Mouse (Mus musculus) liver, embryonic 14.5 days (tissue): ENCODE results near the gene Slc7a15. TPM values are rescaled to one million over a fixed set of nuclear protein-coding genes. Genes with fewer than 3 reads are reported as not detected.

Experiments used
- ATAC-seq: fragments of 200-750 bp; cut with Nextera tagmentation; 2 replicates; pipeline ENCODE4 v1.8.0; 2017; ENCODE audit warnings: moderate number of reproducible peaks, mild to moderate bottlenecking, moderate library complexity; ENCODE audit not compliant: insufficient read depth
- DNase-seq, 3 experiments: peaks; one replicate each; pipeline ENCODE4 v3.0.0-alpha.2; 2012 to 2013; ENCODE audit warnings: low read depth in 3 of 3, low spot score in 3 of 3
- H3K27ac ChIP-seq: fragments of 300-500 bp; sonication (generic); 2 replicates; pipeline ENCODE4 v1.5.1; 2014; ENCODE audit warnings: moderate library complexity, mild to moderate bottlenecking, control low read depth, inconsistent platforms
- H3K27me3 ChIP-seq: fragments of 300-500 bp; sonication (generic); 2 replicates; pipeline ENCODE4 v1.6.1; 2014; ENCODE audit warnings: mild to moderate bottlenecking, low read length, moderate library complexity; ENCODE audit not compliant: control insufficient read depth, insufficient read depth
- H3K36me3 ChIP-seq: fragments of 300-500 bp; sonication (generic); replicated peaks from 2 replicates; pipeline ENCODE4 v1.6.1; 2014; ENCODE audit warnings: low read depth; ENCODE audit not compliant: control insufficient read depth, insufficient read depth
- H3K4me1 ChIP-seq, 2 experiments: fragments of 200-500 bp in 1 of 2; fragments of 300-500 bp in 1 of 2; sonication (generic) in 1 of 2; replicated peaks; 2 replicates each; pipeline ENCODE4 v1.6.1; 2012 to 2014; ENCODE audit warnings: antibody characterized with exemption in 1 of 2, inconsistent platforms in 1 of 2, low read length in 1 of 2; ENCODE audit not compliant: control insufficient read depth in 2 of 2, insufficient read depth in 2 of 2
- H3K4me2 ChIP-seq: fragments of 300-500 bp; sonication (generic); 2 replicates; pipeline ENCODE4 v1.6.1; 2014; ENCODE audit warnings: low read depth, mild to moderate bottlenecking, control low read depth, moderate library complexity
- H3K4me3 ChIP-seq, 2 experiments: fragments of 200-500 bp in 1 of 2; fragments of 300-500 bp in 1 of 2; sonication (generic) in 1 of 2; 2 replicates each; pipeline ENCODE4 v1.5.1; 2012 to 2014; ENCODE audit warnings: low read depth in 2 of 2, low read length in 2 of 2, mild to moderate bottlenecking in 2 of 2, control low read depth in 1 of 2, inconsistent platforms in 1 of 2, moderate library complexity in 1 of 2; ENCODE audit not compliant: insufficient read depth in 1 of 2
- H3K9ac ChIP-seq: fragments of 300-500 bp; sonication (generic); replicated peaks from 2 replicates; pipeline ENCODE4 v1.6.1; 2014; ENCODE audit warnings: mild to moderate bottlenecking, control low read depth, moderate library complexity
- H3K9me3 ChIP-seq: fragments of 300-500 bp; sonication (generic); 2 replicates; pipeline ENCODE4 v1.6.1; 2016; ENCODE audit warnings: low read length, mixed read lengths; ENCODE audit not compliant: control insufficient read depth
- CTCF ChIP-seq: IDR thresholded peaks from 2 replicates; pipeline ENCODE4 v1.5.1; 2016; ENCODE audit warnings: antibody characterized with exemption, low read depth, control low read depth
- EP300 ChIP-seq: IDR thresholded peaks from 2 replicates; pipeline ENCODE4 v1.6.1; 2016; ENCODE audit warnings: antibody characterized with exemption, low read depth
- WGBS: fragments of 180-500 bp; shearing (Covaris S2); extraction: QIAGEN DNeasy Blood & Tissue Kit; methylation state at CpG from one replicate; pipeline ENCODE4 v1.1.7; 2014; ENCODE audit not compliant: insufficient replicate concordance; 5-methylcytosine and 5-hydroxymethylcytosine counted together
- polyA plus RNA-seq, 2 experiments: library from polyadenylated mRNA; depleted of rRNA in 1 of 2; stranded (reverse) in 1 of 2; unstranded in 1 of 2; fragments of >200 nt; fragmentation: Nextera tagmentation in 1 of 2; extraction: Ambion mirVana in 1 of 2; gene quantifications; 2 replicates each; pipeline versions ENCODE4 v1.2.1 to v1.2.3; 2012 to 2014

Slc7a15 gene
- polyA plus RNA-seq, 2 experiments, result 0.06 to 0.11 TPM

DNA sequence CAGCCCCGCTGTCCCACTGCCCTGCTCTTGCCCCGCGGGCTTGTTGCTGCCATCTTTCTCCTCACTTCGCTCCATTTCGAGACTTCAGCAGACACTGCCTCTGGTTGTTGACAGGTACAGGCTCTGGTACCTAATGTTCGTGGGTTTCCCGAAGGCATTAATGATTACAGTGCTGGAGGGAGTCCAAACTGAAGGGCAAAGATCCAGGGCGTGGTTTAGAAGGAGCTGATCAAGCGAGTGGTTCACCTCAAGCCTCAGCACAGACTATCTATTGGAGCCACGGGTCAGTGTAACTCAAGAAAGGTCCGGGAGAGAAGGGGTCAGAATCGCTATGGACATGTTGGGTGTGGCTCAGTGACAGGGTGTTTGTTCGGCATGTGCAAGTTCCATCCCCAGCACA is 59.4 kb downstream of the Slc7a15 start:
- Histone ChIP-seq H3K27ac (no peak overlapping the region), H3K27me3 (no peaks in the 10 kb centered on the region), H3K4me1 (peaks cover 0 to 8% of the 10 kb centered on the region in 2 experiments; a peak in 2 of 4 replicates), H3K4me2 (no peak overlapping the region), H3K4me3 (no peak overlapping the region), H3K36me3 (no peaks in the 10 kb centered on the region), H3K9me3 (no peaks in the 10 kb centered on the region), H3K9ac (no peak overlapping the region)
- DNase-seq, result no peak
- ATAC-seq, result no peak
- 56% methylated on average over 13 of the region's 13 CpGs for whole genome bisulfite sequencing
- TF ChIP-seq EP300, result no peak
- no peak for TF ChIP-seq CTCF

DNA sequence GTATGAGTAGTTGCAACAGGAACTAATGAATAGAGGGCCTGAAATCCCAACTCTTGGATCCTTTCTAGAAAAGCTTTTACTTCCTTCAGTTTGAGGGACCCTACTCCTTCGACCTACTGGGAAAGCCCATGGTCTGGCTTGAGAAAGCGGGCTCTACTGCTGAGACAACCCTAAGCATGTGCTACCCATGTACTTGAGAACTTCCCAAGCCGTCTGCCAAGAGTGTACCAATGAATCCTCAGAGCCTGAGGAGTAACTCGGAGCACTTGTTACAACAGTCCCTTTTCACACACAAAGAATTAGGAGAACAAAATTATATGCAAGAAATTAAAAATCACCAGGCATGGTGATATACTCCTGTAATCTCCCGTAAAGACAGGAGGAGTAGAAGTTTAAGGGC is 61.6 kb downstream of the Slc7a15 start:
- H3K9ac ChIP-seq, result no peak overlapping the region
- WGBS, result 57% methylated on average over 5 of the region's 5 CpGs
- ATAC-seq, result no peak
- H3K4me2 ChIP-seq, result no peak overlapping the region
- no peak for DNase-seq
- TF ChIP-seq CTCF, result no peak
- no peak for TF ChIP-seq EP300
- no peaks in the 10 kb centered on the region for H3K9me3 ChIP-seq
- H3K4me3 ChIP-seq, result no peak overlapping the region
- no peaks in the 10 kb centered on the region for H3K27me3 ChIP-seq
- peaks cover 0 to 10% of the 10 kb centered on the region in 2 experiments; a peak in 2 of 4 replicates for H3K4me1 ChIP-seq
- H3K36me3 ChIP-seq, result no peaks in the 10 kb centered on the region
- no peak overlapping the region for H3K27ac ChIP-seq

DNA sequence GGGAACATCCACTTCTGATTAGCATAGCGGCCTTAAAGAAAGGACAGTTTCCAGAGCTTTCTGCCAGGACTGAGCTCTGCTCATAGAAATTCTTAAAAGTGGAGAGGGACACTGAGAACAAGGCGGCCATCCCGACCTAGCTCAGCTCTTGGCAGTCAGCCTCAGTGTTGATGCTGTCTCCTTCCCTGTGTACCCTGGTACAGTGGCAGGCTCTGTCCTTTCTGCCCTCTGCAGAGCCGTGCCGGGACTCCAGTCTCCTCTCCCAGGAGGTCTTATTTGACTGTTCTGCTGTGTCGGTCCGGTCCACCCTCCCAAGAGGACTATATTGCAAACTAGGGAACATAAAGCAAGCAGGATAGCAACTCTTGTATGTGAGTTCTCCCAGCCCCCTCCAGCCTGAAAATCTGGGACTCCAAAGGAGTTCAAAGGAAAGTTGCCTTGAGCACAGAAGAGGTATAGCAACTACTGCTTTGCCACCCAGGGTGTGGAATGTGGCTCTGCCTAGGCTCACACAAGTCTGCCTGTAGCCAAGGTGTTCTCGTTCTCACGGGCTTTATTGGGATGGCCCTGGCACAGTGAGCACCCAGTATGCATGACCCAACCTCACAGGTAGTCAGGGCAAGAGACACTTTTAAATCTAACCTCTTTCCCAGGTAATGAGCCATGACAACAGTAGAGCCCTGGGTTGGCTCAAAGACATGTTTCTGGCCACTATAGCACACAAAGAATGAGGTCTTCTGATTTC is 62.5 kb downstream of the Slc7a15 start:
- Histone ChIP-seq H3K36me3 (no peaks in the 10 kb centered on the region), H3K9me3 (no peaks in the 10 kb centered on the region), H3K27ac (no peak overlapping the region), H3K27me3 (no peaks in the 10 kb centered on the region), H3K4me1 (peaks cover 0 to 10% of the 10 kb centered on the region in 2 experiments; a peak in 2 of 4 replicates), H3K9ac (no peak overlapping the region), H3K4me2 (no peak overlapping the region), H3K4me3 (no peak overlapping the region)
- DNase-seq (no peak), ATAC-seq (no peak)
- 61% methylated on average over 9 of the region's 9 CpGs for WGBS
- TF ChIP-seq EP300 (no peak), CTCF (no peak)

DNA sequence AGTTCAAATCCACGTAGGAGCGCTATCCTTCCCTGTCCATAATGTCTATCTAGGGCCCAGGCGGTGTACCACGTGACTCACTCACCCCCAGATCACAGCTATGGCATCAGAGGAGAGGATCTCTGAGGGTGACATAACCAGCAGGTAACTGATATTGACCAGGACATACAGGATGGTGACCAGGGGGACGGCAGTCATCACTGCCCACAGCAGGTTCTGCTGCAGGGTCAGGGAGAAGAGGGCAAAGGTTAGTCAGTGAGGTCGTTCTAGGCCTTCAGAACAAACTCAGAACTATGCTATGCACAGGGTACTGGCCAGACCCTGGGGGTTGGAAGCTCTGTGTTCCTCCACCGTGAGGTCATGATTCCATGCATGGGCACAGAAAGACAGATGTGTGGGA is 63.3 kb downstream of the Slc7a15 start:
- ATAC-seq (no peak), DNase-seq (no peak)
- no peak overlapping the region for H3K4me3 ChIP-seq
- no peak overlapping the region for H3K9ac ChIP-seq
- no peak overlapping the region for H3K4me2 ChIP-seq
- WGBS, result 50% methylated on average over 7 of the region's 7 CpGs
- H3K27me3 ChIP-seq, result no peaks in the 10 kb centered on the region
- no peaks in the 10 kb centered on the region for H3K36me3 ChIP-seq
- no peak for TF ChIP-seq EP300
- no peak for TF ChIP-seq CTCF
- H3K9me3 ChIP-seq, result no peaks in the 10 kb centered on the region
- no peak overlapping the region for H3K27ac ChIP-seq
- peaks cover 0 to 10% of the 10 kb centered on the region in 2 experiments; a peak in 2 of 4 replicates for H3K4me1 ChIP-seq

DNA sequence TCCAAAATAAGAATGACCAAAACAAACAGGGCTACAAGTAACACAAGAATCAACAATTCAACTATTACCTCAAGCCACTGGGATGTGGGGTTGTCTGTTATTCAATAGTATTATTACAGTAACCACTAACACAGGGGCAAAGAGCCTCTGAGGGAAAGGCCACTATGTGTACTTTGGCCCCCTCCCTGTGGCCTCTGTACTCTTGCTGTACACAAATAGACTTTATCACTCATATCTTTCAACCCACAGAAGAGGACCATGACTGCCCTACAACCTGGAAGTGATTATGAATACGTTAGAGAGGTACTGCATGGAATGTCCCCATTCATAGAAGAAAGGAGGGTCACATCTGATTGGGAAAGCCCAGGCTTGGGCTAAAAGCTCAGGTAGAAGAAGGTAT is 64.0 kb downstream of the Slc7a15 start:
- ATAC-seq, result no peak

More for the DNA sequence above, 64.0 kb downstream of the Slc7a15 start:
- no peak for TF ChIP-seq EP300
- no peak for TF ChIP-seq CTCF
- H3K27me3 ChIP-seq, result no peaks in the 10 kb centered on the region
- WGBS, result 31% methylated on average over 1 of the region's 1 CpGs
- DNase-seq, result no peak
- H3K27ac ChIP-seq, result no peak overlapping the region
- H3K9me3 ChIP-seq, result no peaks in the 10 kb centered on the region
- peaks cover 0 to 10% of the 10 kb centered on the region in 2 experiments; a peak in 2 of 4 replicates for H3K4me1 ChIP-seq
- H3K9ac ChIP-seq, result no peak overlapping the region
- no peak overlapping the region for H3K4me3 ChIP-seq
- H3K36me3 ChIP-seq, result no peaks in the 10 kb centered on the region
- H3K4me2 ChIP-seq, result no peak overlapping the region
